Mouse (Mus musculus) ES-Bruce4 (cell line): ENCODE data around the gene Sgk1.

Source experiments
- CTCF ChIP-seq: IDR thresholded peaks from one replicate; pipeline ENCODE4 v1.8.1; 2011; ENCODE audit warnings: low read depth, low read length
- EP300 ChIP-seq: IDR thresholded peaks from 2 replicates; pipeline ENCODE4 v1.6.1; 2011; ENCODE audit warnings: low read depth, low read length; ENCODE audit not compliant: insufficient read depth
- POLR2A ChIP-seq: IDR thresholded peaks from one replicate; pipeline ENCODE4 v1.8.1; 2011; ENCODE audit warnings: low read length; ENCODE audit not compliant: insufficient read depth

DNA sequence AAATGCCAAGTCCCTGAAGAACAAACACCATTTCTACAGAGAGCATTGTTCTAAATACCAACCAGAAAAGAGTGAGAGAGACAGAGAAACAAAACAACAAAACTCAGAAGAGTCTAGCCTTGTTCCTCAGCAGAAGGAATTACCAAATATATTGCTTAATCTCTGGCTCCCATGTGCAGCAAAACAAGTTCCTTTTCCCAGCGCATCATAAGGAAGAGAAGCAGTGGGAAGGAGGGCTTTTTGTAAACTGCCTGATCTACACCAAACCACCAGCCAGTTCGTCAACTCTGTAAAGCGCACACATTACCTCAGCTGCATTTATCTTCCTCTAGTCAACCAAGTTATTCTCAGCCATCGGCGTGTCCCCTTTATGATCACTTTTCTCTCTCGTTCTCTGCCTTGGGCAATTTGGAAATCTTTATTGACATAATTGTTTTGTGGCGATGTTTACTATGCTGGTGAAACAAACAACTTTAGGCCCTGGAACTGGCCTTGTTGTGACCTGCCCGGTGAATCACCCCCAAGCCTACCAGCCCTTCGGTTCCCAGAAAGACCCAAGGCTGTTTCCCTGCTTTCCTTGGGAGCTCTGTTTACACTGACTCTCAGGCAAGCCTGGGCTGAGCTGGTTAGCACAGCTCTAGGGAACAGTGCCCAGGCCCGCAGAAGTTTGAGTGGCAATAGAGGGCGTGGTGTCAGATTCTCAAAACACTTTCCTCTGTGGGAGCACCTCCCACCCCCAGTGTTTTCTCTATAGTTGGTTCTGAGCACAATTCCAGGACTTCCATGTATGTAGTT, 34.8 kb upstream of the Sgk1 start:
- TF ChIP-seq CTCF (no peak), EP300 (peak; percentile 91), POLR2A (no peak)
